Mouse (Mus musculus): Measurements from ENCODE around the gene Spag6.

DNA sequence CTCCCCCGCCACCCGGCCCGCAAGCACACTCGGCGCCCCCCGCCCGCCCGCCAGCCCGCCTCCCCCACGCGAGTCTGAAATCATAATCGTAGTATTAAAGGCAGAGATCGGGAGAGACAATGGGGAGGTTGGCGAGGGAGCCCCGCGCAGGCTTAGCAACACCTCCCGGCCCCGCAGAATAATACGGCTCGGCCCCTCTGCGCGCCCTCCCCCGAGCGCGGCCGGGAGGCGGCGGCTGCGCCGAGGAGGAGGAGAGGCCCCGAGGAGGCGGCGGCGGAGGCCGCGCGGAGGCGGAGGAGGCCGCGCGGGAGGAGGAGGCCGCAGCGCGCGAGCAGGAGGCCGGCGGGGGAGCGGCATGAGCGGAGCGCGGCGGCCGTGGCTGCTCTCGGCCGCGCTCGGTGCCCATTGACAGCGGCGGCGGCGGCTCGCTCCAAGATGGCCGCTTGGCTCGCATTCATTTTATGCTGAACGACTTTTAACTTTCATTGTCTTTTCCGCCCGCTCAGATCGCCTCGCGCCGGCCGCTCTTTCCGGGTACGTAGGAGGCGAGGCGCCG is 16.8 kb upstream of the Spag6 start, which contains the start of gene Bmi1:
- TF ChIP-seq CTCF (IDR thresholded peaks at IDR 0.05; ENCODE audit: control insufficient read depth, insufficient read depth, insufficient replicate concordance, low read depth, low read length) (no peak), POLR2A (IDR thresholded peaks at IDR 0.05; ENCODE audit: control insufficient read depth, low read depth, low read length) (peak; percentile 43)

All from testis, adult 2 months (tissue).